Mouse (Mus musculus) midbrain, postnatal 0 days (tissue): ENCODE data around the gene Nphp1. TPM values are rescaled to one million over a fixed set of nuclear protein-coding genes. Genes with fewer than 3 reads are reported as not detected.
A peak's percentile ranks its signal among the peaks of the same experiment; 100 is the strongest.

ENCODE experiments used
- ATAC-seq: fragments of 200-750 bp; cut with Nextera tagmentation; 2 replicates; pipeline ENCODE4 v1.8.0; 2017; ENCODE audit warnings: moderate number of reproducible peaks, mild to moderate bottlenecking, moderate TSS enrichment, moderate library complexity; ENCODE audit not compliant: low FRiP score
- DNase-seq: peaks from one replicate; pipeline ENCODE4 v3.0.0-alpha.2; 2015; ENCODE audit warnings: low spot score
- H3K27ac ChIP-seq: fragments of 300-500 bp; sonication (generic); 2 replicates; pipeline ENCODE4 v1.5.1; 2014; ENCODE audit warnings: low read depth, mild to moderate bottlenecking, low read length, mixed read lengths
- H3K27me3 ChIP-seq: fragments of 300-500 bp; sonication (generic); 2 replicates; pipeline ENCODE4 v1.6.1; 2014; ENCODE audit warnings: low read length, control low read depth, mixed read lengths; ENCODE audit not compliant: insufficient read depth
- H3K36me3 ChIP-seq: fragments of 300-500 bp; sonication (generic); 2 replicates; pipeline ENCODE4 v1.6.1; 2014; ENCODE audit warnings: low read length, control low read depth, mixed read lengths; ENCODE audit not compliant: insufficient read depth
- H3K4me1 ChIP-seq: fragments of 300-500 bp; sonication (generic); 2 replicates; pipeline ENCODE4 v1.6.1; 2014; ENCODE audit warnings: mild to moderate bottlenecking, control low read depth, antibody characterized with exemption, low read length, mixed read lengths; ENCODE audit not compliant: insufficient read depth
- H3K4me2 ChIP-seq: fragments of 300-500 bp; sonication (generic); 2 replicates; pipeline ENCODE4 v1.6.1; 2014; ENCODE audit warnings: low read depth, mild to moderate bottlenecking, low read length, mixed read lengths; ENCODE audit not compliant: poor library complexity, severe bottlenecking
- H3K4me3 ChIP-seq: fragments of 300-500 bp; sonication (generic); 2 replicates; pipeline ENCODE4 v1.5.1; 2014; ENCODE audit warnings: low read depth, mild to moderate bottlenecking, low read length, moderate library complexity
- H3K9ac ChIP-seq: fragments of 300-500 bp; sonication (generic); replicated peaks from 2 replicates; pipeline ENCODE4 v1.6.1; 2014; ENCODE audit warnings: mild to moderate bottlenecking, low read length, moderate library complexity, mixed read lengths; ENCODE audit not compliant: poor library complexity, severe bottlenecking
- H3K9me3 ChIP-seq: fragments of 300-500 bp; sonication (generic); 2 replicates; pipeline ENCODE4 v1.6.1; 2016; ENCODE audit warnings: low read length, control low read depth
- CTCF ChIP-seq: IDR thresholded peaks from 2 replicates; pipeline ENCODE4 v1.5.1; 2016; ENCODE audit warnings: antibody characterized with exemption, mild to moderate bottlenecking
- WGBS: fragments of 180-500 bp; shearing (Covaris S2); extraction: QIAGEN DNeasy Blood & Tissue Kit; methylation state at CpG from one replicate; pipeline ENCODE4 v1.1.7; 2014; 5-methylcytosine and 5-hydroxymethylcytosine counted together
- polyA plus RNA-seq: library from polyadenylated mRNA; unstranded; fragments of >200 nt; fragmentation: Nextera tagmentation; extraction: Ambion mirVana; gene quantifications from 2 replicates; pipeline ENCODE4 v1.2.1, GENCODE M21; 2015
- total RNA-seq: library from RNA; depleted of rRNA; stranded (reverse); fragments of >200 nt; gene quantifications from 2 replicates; pipeline ENCODE4 v1.2.3, GENCODE M21; 2014

Gene Nphp1
- total and polyA plus RNA-seq, 2 experiments from 2014 or later = 11.3 to 18.6 TPM

- ATAC-seq = no peak
- 45% methylated on average over 15 of the region's 15 CpGs for WGBS
Measured at GRCm38 (mm10) chr2:127728661-127729450, 59.8 kb downstream of the Nphp1 start.

GRCm38 (mm10) chr2:127728146-127728545 is 60.6 kb downstream of the Nphp1 start:
- Histone ChIP-seq H3K36me3 (no peaks in the 10 kb centered on the region), H3K4me1 (no peaks in the 10 kb centered on the region)

More at GRCm38 (mm10) chr2:127728661-127729450, 59.8 kb downstream of the Nphp1 start:
- TF ChIP-seq CTCF = no peak
- Histone ChIP-seq H3K4me2 (no peak overlapping the region), H3K9ac (no peak overlapping the region), H3K4me1 (no peaks in the 10 kb centered on the region), H3K27me3 (no peaks in the 10 kb centered on the region), H3K27ac (no peak overlapping the region), H3K9me3 (no peaks in the 10 kb centered on the region), H3K4me3 (no peak overlapping the region), H3K36me3 (no peaks in the 10 kb centered on the region)
- no peak for DNase-seq

GRCm38 (mm10) chr2:127723193-127723592 is 65.5 kb downstream of the Nphp1 start:
- DNase-seq (no peak), ATAC-seq (no peak)
- Histone ChIP-seq H3K4me2 (no peak overlapping the region), H3K4me1 (no peaks in the 10 kb centered on the region), H3K27me3 (no peaks in the 10 kb centered on the region), H3K27ac (no peak overlapping the region), H3K9ac (no peak overlapping the region), H3K9me3 (no peaks in the 10 kb centered on the region), H3K4me3 (no peak overlapping the region), H3K36me3 (no peaks in the 10 kb centered on the region)
- WGBS = 61% methylated on average over 4 of the region's 4 CpGs
- TF ChIP-seq CTCF = no peak

More at GRCm38 (mm10) chr2:127728146-127728545, 60.6 kb downstream of the Nphp1 start:
- WGBS = 79% methylated on average over 6 of the region's 6 CpGs
- Histone ChIP-seq H3K4me3 (no peak overlapping the region), H3K27me3 (no peaks in the 10 kb centered on the region), H3K9ac (no peak overlapping the region), H3K9me3 (no peaks in the 10 kb centered on the region), H3K4me2 (no peak overlapping the region), H3K27ac (no peak overlapping the region)
- ATAC-seq = no peak
- DNase-seq = no peak
- no peak for TF ChIP-seq CTCF

- H3K4me3 ChIP-seq = no peak overlapping the region
- no peaks in the 10 kb centered on the region for H3K27me3 ChIP-seq
- TF ChIP-seq CTCF = no peak
- H3K36me3 ChIP-seq = no peaks in the 10 kb centered on the region
- no peaks in the 10 kb centered on the region for H3K4me1 ChIP-seq
- WGBS = 58% methylated on average over 7 of the region's 7 CpGs
- H3K4me2 ChIP-seq = no peak overlapping the region
- ATAC-seq = no peak
- H3K9me3 ChIP-seq = no peaks in the 10 kb centered on the region
- peak; percentile 89 for DNase-seq
- H3K9ac ChIP-seq = no peak overlapping the region
- H3K27ac ChIP-seq = 0 out of 2 replicates have a peak overlapping the region, but pooled peaks have one; percentile 8
Measured at GRCm38 (mm10) chr2:127722176-127722892, 66.4 kb downstream of the Nphp1 start.

- Histone ChIP-seq H3K27ac (no peak overlapping the region), H3K4me1 (no peaks in the 10 kb centered on the region), H3K36me3 (no peaks in the 10 kb centered on the region), H3K9me3 (no peaks in the 10 kb centered on the region), H3K27me3 (no peaks in the 10 kb centered on the region), H3K4me3 (no peak overlapping the region), H3K4me2 (no peak overlapping the region), H3K9ac (no peak overlapping the region)
- WGBS = 68% methylated on average over 8 of the region's 8 CpGs
- no peak for ATAC-seq
- no peak for TF ChIP-seq CTCF
- DNase-seq = no peak
Measured at GRCm38 (mm10) chr2:127718839-127719468, 69.7 kb downstream of the Nphp1 start.
